Mouse (Mus musculus) Muller cell, postnatal 12 days (primary cell): Measurements from ENCODE around the gene Prol1.
A peak's percentile ranks its signal among the peaks of the same experiment; 100 is the strongest.
"Not testable (repeated sequence)": the region's sequence is repeated elsewhere in the genome, so short reads cannot be mapped to it uniquely, and the experiment has no call there.

Experiments
- DNase-seq: peaks from one replicate; pipeline ENCODE4 v3.0.0-alpha.2; 2015; ENCODE audit errors: inconsistent ontology term

The Prol1 gene

DNA sequence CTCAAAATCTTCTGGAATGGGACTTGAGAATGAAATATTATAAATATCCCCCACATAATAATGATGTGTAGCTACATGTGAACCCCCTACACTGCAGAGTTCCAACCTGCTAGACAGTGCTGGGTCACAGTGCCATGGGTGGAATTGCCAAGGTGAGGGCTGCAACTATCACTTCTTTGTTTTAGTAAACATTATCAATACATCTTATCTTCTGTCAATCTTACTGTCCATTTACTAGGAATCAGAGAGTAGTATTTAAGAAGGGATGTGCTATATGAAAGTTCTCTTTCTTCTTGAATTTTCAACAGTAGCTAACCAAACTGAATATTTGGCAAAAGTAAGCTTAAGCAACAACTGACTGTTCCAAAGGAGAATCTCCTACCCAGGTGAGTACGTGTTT lies at the start of gene Prol1:
TSS of gene Prol1 (plus strand) at position 301 of the 400 bp plus-strand sequence.
- no peak for DNase-seq

GRCm38 (mm10) chr5:88268619-88269018 lies 48.5 kb upstream of the Prol1 start, which contains the start of gene Gm7714:
Gm7714 (plus strand) TSS chr5:88268919.
- DNase-seq: no peak

GRCm38 (mm10) chr5:88311307-88311706 lies 5.8 kb upstream of the Prol1 start:
- DNase-seq: not testable (repeated sequence)

DNA sequence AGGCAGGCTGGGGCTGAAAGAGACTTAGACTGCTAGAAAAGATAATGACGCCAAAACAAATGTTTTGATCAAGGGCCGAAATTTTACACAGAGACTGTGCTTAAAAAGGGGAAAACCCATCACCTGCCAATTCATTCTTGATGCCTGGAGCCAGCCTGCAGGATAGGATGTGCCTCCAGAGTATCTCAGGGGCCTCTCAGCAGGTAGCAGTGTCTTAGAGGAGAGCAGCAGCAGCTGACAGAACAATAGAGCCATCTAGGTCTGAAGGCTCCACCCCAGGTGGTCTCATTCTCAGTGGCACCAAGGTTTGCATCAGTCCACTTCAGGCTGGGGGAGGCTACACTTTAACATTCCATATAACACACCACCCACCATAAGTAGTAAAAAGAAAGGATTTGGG lies 31.4 kb downstream of the Prol1 start:
- DNase-seq: not testable (repeated sequence)

- peak; percentile 10 for DNase-seq
Measured at GRCm38 (mm10) chr5:88364768-88365167, 47.7 kb downstream of the Prol1 start.

- DNase-seq: peak; percentile 6
Measured at GRCm38 (mm10) chr5:88366886-88367285, 49.8 kb downstream of the Prol1 start.

GRCm38 (mm10) chr5:88370578-88371232 lies 53.6 kb downstream of the Prol1 start:
- DNase-seq: no peak

GRCm38 (mm10) chr5:88372563-88372962 lies 55.5 kb downstream of the Prol1 start:
- DNase-seq: no peak

DNA sequence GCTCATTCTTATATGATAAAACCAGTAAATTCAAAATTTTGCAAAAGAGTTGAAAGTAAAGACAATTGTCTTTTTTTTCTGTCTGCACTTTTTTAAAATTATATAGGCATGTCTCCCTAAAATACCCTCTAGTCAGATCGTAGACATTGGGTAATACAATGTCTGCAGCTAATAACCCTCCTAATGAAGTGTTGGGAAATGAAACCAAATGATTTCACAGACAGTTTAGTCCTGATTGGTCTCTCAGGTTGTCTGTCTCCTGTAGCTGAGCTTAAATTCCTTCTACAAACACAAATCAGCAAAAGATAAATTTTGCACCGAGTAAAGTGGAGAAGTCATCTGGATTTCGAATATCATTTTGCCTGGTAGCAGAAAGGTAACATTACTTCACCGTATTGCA lies 58.7 kb downstream of the Prol1 start, which contains the start of gene Amtn:
TSS of gene Amtn (plus strand) at position 301 of the 400 bp plus-strand sequence.
- DNase-seq: no peak
